Mouse (Mus musculus) ZHBTc4 (cell line): Measurements from ENCODE around the gene Ilf3.

Experiments
- DNase-seq: peaks from one replicate; pipeline ENCODE4 v3.0.0-alpha.2; 2011; ENCODE audit warnings: low read depth, low spot score

Ilf3 gene

GRCm38 (mm10) chr9:21340411-21340810 lies 27.3 kb upstream of the Ilf3 start:
- no peak for DNase-seq

GRCm38 (mm10) chr9:21346627-21347365 lies 20.9 kb upstream of the Ilf3 start:
- peak; percentile 63 for DNase-seq

GRCm38 (mm10) chr9:21348152-21348551 lies 19.5 kb upstream of the Ilf3 start:
- no peak for DNase-seq

- DNase-seq = no peak
Measured at GRCm38 (mm10) chr9:21351178-21351577, 16.5 kb upstream of the Ilf3 start.

- no peak for DNase-seq
Measured at GRCm38 (mm10) chr9:21351702-21352377, 15.8 kb upstream of the Ilf3 start.

GRCm38 (mm10) chr9:21352463-21353372 lies 15.0 kb upstream of the Ilf3 start:
- DNase-seq = no peak

- DNase-seq = peak; percentile 46
Measured at GRCm38 (mm10) chr9:21353373-21353686, 14.3 kb upstream of the Ilf3 start.

- DNase-seq = no peak
Measured at GRCm38 (mm10) chr9:21354796-21355195, 12.9 kb upstream of the Ilf3 start.

- DNase-seq = peak; percentile 87
Measured at GRCm38 (mm10) chr9:21356981-21357718, 10.5 kb upstream of the Ilf3 start.

GRCm38 (mm10) chr9:21366541-21367220 lies 990 bp upstream of the Ilf3 start:
- peak; percentile 82 for DNase-seq

GRCm38 (mm10) chr9:21368131-21368584 lies 487 bp downstream of the Ilf3 start:
- peak; percentile 84 for DNase-seq

GRCm38 (mm10) chr9:21369080-21369479 lies 1.4 kb downstream of the Ilf3 start:
- DNase-seq = no peak

GRCm38 (mm10) chr9:21370876-21371275 lies 3.2 kb downstream of the Ilf3 start:
- peak; percentile 54 for DNase-seq

GRCm38 (mm10) chr9:21372508-21372907 lies 4.8 kb downstream of the Ilf3 start:
- DNase-seq = no peak

- no peak for DNase-seq
Measured at GRCm38 (mm10) chr9:21379195-21379594, 11.5 kb downstream of the Ilf3 start.

- no peak for DNase-seq
Measured at GRCm38 (mm10) chr9:21380868-21381267, 13.2 kb downstream of the Ilf3 start.

GRCm38 (mm10) chr9:21383966-21384365 lies 16.3 kb downstream of the Ilf3 start:
- no peak for DNase-seq

- DNase-seq = no peak
Measured at GRCm38 (mm10) chr9:21392646-21393175, 25.0 kb downstream of the Ilf3 start.

- no peak for DNase-seq
Measured at GRCm38 (mm10) chr9:21395692-21396091, 28.0 kb downstream of the Ilf3 start.

GRCm38 (mm10) chr9:21397170-21397569 lies 29.5 kb downstream of the Ilf3 start:
- DNase-seq = no peak

GRCm38 (mm10) chr9:21401042-21401441 lies 33.4 kb downstream of the Ilf3 start:
- no peak for DNase-seq
